Mouse (Mus musculus) spleen, postnatal 0 days (tissue): ENCODE measurements around the gene H2-D1. TPM values are rescaled to one million over a fixed set of nuclear protein-coding genes. Genes with fewer than 3 reads are reported as not detected.

Experiments
- polyA plus RNA-seq: library from polyadenylated mRNA; unstranded; fragments of >200 nt; fragmentation: Nextera tagmentation; extraction: Ambion mirVana; gene quantifications from 2 replicates; pipeline ENCODE4 v1.2.1, GENCODE M21; 2015

The H2-D1 gene
- polyA plus RNA-seq = 356 and 410 TPM in 2 replicates

DNA sequence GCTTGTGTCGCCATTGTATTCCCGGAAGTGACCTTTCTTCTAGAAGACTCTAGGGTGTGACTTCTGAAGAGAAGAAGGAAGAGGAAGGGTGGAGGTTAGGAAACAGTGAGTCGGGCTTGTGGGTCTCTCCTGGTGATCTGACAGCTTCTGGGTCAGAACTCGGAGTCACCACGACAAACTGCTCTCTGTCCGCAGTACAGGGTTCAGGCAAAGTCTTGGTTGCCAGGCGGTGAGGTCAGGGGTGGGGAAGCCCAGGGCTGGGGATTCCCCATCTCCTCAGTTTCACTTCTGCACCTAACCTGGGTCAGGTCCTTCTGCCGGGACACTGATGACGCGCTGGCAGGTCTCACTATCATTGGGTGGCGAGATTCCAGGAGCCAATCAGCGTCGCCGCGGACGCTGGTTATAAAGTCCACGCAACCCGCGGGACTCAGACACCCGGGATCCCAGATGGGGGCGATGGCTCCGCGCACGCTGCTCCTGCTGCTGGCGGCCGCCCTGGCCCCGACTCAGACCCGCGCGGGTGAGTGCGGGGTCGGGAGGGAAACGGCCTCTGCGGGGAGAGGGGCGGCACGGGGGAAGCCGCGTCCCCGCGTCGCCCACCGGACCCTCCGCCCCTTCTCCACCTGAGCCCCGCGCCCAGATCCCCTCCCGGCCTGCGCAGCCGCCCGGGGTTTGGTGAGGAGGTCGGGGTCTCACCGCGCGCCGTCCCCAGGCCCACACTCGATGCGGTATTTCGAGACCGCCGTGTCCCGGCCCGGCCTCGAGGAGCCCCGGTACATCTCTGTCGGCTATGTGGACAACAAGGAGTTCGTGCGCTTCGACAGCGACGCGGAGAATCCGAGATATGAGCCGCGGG lies at the start of gene H2-D1:
Gene H2-D1 (plus strand): TSS at position 67 of the 859 bp plus-strand sequence.

DNA sequence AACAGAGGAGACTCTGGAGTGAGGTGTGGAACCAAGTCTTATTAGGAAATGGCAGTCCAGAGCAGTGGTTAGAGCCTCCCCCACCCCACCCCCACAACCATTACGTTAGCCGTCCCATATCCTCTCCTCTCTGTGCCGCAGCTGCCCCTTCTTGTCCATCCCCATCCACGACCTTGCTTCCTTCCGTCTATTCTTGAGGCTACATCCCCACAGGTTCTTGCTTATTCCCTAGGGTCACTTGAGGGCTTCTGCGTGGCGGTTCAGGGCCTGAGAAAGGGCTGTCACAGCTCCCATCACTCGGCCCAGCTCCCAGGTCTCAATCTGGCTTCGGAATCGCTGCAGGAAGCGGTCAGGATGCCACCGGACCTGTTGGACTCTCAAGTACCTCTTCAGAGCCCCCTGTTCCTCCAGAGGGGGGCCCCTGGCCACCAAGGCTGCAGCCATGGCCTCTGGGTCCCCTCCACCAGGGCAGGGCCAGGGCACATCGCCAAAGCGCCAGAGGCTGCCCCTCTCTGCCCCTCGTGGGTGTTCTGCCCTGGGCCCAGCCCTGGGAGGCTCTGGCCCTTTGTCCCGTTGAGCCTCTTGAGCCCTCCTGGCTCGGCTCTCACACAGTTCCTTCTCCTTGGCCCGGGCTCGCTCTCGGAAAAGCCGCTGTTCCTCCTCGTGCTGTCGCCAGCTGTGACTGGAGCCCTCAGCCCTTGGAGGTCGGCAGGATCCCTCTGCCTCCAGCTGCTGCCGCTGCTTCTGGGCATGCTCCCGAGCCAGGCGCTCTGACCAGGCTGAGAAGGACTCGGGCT lies 42.2 kb upstream of the H2-D1 start, which contains the start of gene Gm16181:
Gene Gm16181 (plus strand): TSS at position 679 of the 797 bp plus-strand sequence.

DNA sequence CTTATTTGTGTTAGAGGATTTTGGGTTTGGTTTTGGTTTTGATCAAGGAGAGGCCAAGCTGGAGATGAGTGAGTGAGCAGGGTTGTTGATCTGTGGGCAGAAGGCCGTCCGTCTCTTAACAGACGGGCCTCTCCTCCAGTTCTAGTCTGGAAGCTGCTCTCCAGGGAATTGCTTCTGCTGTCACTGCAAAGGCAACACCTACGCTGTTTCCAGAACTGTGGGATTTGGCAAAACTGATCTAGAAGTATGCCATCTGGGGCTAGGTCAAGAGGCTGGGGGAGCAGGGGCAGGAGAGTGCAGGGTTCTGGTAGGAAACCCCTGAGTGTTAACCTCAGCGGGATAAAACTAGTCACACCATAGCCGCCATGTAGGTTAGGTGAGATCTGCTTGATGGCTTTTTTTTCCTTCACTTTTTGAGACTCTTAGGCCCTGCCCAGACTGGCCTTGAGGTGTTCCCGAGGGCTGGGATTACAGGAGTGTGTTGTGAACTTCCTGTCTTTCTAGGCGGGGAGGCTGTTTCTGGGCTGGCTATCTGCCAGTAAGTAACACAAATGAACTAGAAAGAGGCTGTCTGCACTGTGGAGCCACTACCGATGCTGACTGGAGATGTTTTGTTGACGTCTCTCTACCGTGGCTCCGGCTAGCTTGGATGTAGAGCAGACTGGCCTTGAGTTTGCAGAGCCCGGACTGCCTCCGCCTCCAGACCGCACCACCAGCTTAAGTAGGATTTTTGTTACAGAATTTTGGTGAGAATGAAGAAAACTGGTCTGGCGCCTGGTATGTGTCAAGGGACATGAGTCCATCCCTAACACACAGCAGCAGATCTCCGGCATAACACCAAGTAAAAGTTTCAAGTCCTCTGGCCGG lies 29.2 kb upstream of the H2-D1 start, which contains the start of gene Atp6v1g2:
Gene Atp6v1g2 (plus strand): TSS at position 547 of the 867 bp plus-strand sequence.

DNA sequence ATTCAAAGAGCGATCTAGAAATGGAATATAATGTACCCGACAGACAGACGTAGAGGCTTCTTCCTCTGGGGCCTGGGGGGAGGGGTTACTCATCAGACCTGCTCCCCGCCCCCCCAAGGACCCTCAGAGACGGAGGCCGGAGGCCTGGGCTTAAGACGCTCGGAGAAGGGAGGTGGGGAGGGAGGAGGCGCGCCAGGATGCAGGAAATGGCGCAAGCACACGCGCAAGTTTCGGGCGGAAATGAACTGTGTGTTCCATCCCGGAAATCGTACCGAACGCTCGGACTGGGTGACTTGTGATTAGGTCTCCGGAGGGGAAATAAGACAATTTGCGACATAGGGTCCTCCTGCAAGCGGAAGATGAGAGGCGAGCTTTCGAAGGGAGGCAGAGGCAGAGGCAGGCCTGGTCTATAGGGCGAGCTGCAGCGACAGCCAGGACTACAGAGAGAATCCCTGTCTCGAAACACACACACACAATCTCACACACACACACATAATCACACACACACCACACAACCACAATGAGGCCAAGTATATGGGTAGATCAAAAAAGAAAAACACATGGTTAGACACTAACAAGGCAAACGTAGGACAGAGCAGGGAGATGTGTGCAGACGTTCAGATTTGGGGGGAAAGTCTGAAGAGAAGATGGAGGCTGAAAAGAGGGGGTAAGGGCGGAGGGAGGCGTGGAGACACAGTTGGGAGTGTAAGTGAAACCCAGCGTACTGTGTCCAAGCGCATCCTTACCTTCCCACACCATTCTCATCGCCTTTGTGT lies 26.7 kb upstream of the H2-D1 start, which contains the start of gene Nfkbil1:
Gene Nfkbil1 (minus strand): TSS at position 179 of the 776 bp plus-strand sequence.

DNA sequence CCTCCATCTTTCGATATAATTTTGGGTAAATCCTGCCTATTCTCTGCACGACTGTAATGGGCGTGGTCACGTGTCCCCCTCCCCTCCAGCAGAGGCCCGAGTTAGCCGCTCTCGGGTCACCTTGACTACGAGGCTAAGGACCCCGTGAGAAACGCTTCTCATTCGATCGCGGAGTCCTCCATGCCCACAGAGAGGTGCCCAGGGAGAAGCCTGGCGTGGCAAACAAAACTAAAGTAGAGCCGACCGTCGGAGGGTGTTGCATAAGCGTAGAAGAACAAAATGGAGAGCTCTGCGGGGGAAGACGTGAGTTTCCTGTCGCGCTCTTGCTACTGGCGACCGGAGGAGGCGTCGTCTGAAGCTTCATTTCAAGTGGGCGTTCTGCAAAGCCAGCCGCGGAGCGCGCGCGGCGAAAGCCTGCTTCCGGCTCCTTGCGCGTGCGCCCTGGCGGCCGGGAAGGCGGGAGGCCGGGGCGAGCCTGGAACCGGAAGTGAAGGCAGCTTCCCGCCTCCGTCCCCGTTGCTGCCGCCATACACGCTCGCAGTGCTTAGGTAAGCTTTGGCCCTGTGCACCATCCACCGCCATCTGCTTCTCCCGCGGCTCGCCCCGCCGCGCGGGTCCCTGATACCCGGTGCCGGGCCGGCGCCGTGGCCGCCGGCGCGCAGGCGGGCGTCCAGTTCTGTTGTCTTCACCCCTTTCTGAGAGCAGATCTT lies 21.1 kb upstream of the H2-D1 start, which contains the start of gene Ddx39b:
Gene Ddx39b (plus strand): TSS at position 442 of the 710 bp plus-strand sequence.

Other genes starting within 250 kb of the H2-D1 start
- 0.40 and 0.49 TPM in 2 replicates for gene Vwa7, start 246.2 kb upstream of the H2-D1 start, polyA plus RNA-seq
- 19.7 and 23.0 TPM in 2 replicates for gene Sapcd1, start 234.7 kb upstream of the H2-D1 start, polyA plus RNA-seq
- 6.9 and 8.1 TPM in 2 replicates for gene Msh5, start 216.0 kb upstream of the H2-D1 start, polyA plus RNA-seq
- gene Clic1, start 212.8 kb upstream of the H2-D1 start, polyA plus RNA-seq = 245 and 258 TPM in 2 replicates
- gene Ddah2, start 203.7 kb upstream of the H2-D1 start, polyA plus RNA-seq = 52.0 and 69.5 TPM in 2 replicates
- gene Ly6g6c, start 197.3 kb upstream of the H2-D1 start, polyA plus RNA-seq = 0.17 TPM in 1 of 2 replicates, not detected in the other
- gene Mpig6b, start 196.5 kb upstream of the H2-D1 start, polyA plus RNA-seq = 2.5 and 3.1 TPM in 2 replicates
- 0.23 and 0.47 TPM in 2 replicates for gene Ly6g6e, start 185.8 kb upstream of the H2-D1 start, polyA plus RNA-seq
- gene Ly6g6d, start 184.7 kb upstream of the H2-D1 start, polyA plus RNA-seq = 1.2 and 2.1 TPM in 2 replicates
- gene Ly6g6f, start 177.1 kb upstream of the H2-D1 start, polyA plus RNA-seq = 1.4 and 2.2 TPM in 2 replicates
- gene Abhd16a, start 173.5 kb upstream of the H2-D1 start, polyA plus RNA-seq = 101 and 108 TPM in 2 replicates
- gene Ly6g5c, start 154.5 kb upstream of the H2-D1 start, polyA plus RNA-seq = not detected in 2 replicates
- gene Ly6g5b, start 147.3 kb upstream of the H2-D1 start, polyA plus RNA-seq = 0.81 and 1.3 TPM in 2 replicates
- 19.0 and 20.3 TPM in 2 replicates for gene Gpank1, start 141.3 kb upstream of the H2-D1 start, polyA plus RNA-seq
- gene Csnk2b, start 140.7 kb upstream of the H2-D1 start, polyA plus RNA-seq = 191 and 199 TPM in 2 replicates
- 6.7 and 8.1 TPM in 2 replicates for gene D17H6S53E, start 136.4 kb upstream of the H2-D1 start, polyA plus RNA-seq
- 0.17 and 0.64 TPM in 2 replicates for gene Apom, start 130.7 kb upstream of the H2-D1 start, polyA plus RNA-seq
- gene Bag6, start 127.6 kb upstream of the H2-D1 start, polyA plus RNA-seq = 31.2 and 32.4 TPM in 2 replicates
- 85.1 and 90.0 TPM in 2 replicates for gene Prrc2a, start 97.8 kb upstream of the H2-D1 start, polyA plus RNA-seq
- gene Aif1, start 86.7 kb upstream of the H2-D1 start, polyA plus RNA-seq = 36.5 and 52.2 TPM in 2 replicates
- 93.5 and 134 TPM in 2 replicates for gene Lst1, start 74.3 kb upstream of the H2-D1 start, polyA plus RNA-seq
- 24.4 and 36.4 TPM in 2 replicates for gene Ltb, start 68.3 kb upstream of the H2-D1 start, polyA plus RNA-seq
- gene Tnf, start 60.7 kb upstream of the H2-D1 start, polyA plus RNA-seq = 1.7 and 2.2 TPM in 2 replicates
- 0.17 and 0.79 TPM in 2 replicates for gene Lta, start 57.4 kb upstream of the H2-D1 start, polyA plus RNA-seq
- 0.82 and 2.5 TPM in 2 replicates for gene Gm16181, start 41.9 kb upstream of the H2-D1 start, polyA plus RNA-seq
- 2.3 and 2.4 TPM in 2 replicates for gene Atp6v1g2, start 29.1 kb upstream of the H2-D1 start, polyA plus RNA-seq
- gene Nfkbil1, start 26.9 kb upstream of the H2-D1 start, polyA plus RNA-seq = 7.3 and 8.5 TPM in 2 replicates
- gene Ddx39b, start 21.0 kb upstream of the H2-D1 start, polyA plus RNA-seq = 195 TPM in 2 replicates
- gene H2-Q1, start 57.7 kb downstream of the H2-D1 start, polyA plus RNA-seq = 0.05 TPM in 1 of 2 replicates, not detected in the other
- gene H2-Q2, start 79.5 kb downstream of the H2-D1 start, polyA plus RNA-seq = 0.10 and 0.35 TPM in 2 replicates
- 5.0 and 6.1 TPM in 2 replicates for gene H2-Q4, start 116.9 kb downstream of the H2-D1 start, polyA plus RNA-seq
- 2.0 and 2.4 TPM in 2 replicates for gene H2-Q6, start 162.1 kb downstream of the H2-D1 start, polyA plus RNA-seq
- 3.9 and 4.6 TPM in 2 replicates for gene H2-Q7, start 176.4 kb downstream of the H2-D1 start, polyA plus RNA-seq
- 12.6 and 15.2 TPM in 2 replicates for gene H2-Q10, start 207.4 kb downstream of the H2-D1 start, polyA plus RNA-seq
- gene Pou5f1, start 243.3 kb downstream of the H2-D1 start, polyA plus RNA-seq = 0.10 and 0.12 TPM in 2 replicates